Mouse (Mus musculus) liver, embryonic 12.5 days (tissue): ENCODE data around the gene Tbc1d2b. TPM values are rescaled to one million over a fixed set of nuclear protein-coding genes. Genes with fewer than 3 reads are reported as not detected.

Experiments used
- ATAC-seq: fragments of 200-750 bp; cut with Nextera tagmentation; 2 replicates; pipeline ENCODE4 v1.8.0; 2017; ENCODE audit warnings: moderate number of reproducible peaks, mild to moderate bottlenecking, moderate library complexity
- H3K27ac ChIP-seq: fragments of 300-500 bp; sonication (generic); 2 replicates; pipeline ENCODE4 v1.5.1; 2016; ENCODE audit warnings: mild to moderate bottlenecking
- H3K27me3 ChIP-seq: fragments of 300-500 bp; sonication (generic); replicated peaks from 2 replicates; pipeline ENCODE4 v1.6.1; 2016; ENCODE audit warnings: mild to moderate bottlenecking, moderate library complexity
- H3K36me3 ChIP-seq: fragments of 300-500 bp; sonication (generic); 2 replicates; pipeline ENCODE4 v1.6.1; 2016; ENCODE audit warnings: mild to moderate bottlenecking, moderate library complexity
- H3K4me1 ChIP-seq: fragments of 300-500 bp; sonication (generic); 2 replicates; pipeline ENCODE4 v1.6.1; 2016
- H3K4me2 ChIP-seq: fragments of 300-500 bp; sonication (generic); 2 replicates; pipeline ENCODE4 v1.6.1; 2016; ENCODE audit warnings: mild to moderate bottlenecking, moderate library complexity
- H3K4me3 ChIP-seq: fragments of 300-500 bp; sonication (generic); 2 replicates; pipeline ENCODE4 v1.5.1; 2016; ENCODE audit warnings: mild to moderate bottlenecking, moderate library complexity
- H3K9ac ChIP-seq: fragments of 300-500 bp; sonication (generic); 2 replicates; pipeline ENCODE4 v1.6.1; 2016; ENCODE audit warnings: mild to moderate bottlenecking, moderate library complexity
- H3K9me3 ChIP-seq: fragments of 300-500 bp; sonication (generic); replicated peaks from 2 replicates; pipeline ENCODE4 v1.6.1; 2016; ENCODE audit warnings: mild to moderate bottlenecking, moderate library complexity
- WGBS: fragments of 180-500 bp; shearing (Covaris S2); methylation state at CpG from one replicate; pipeline ENCODE4 v1.1.7; 2016; ENCODE audit not compliant: insufficient replicate concordance; 5-methylcytosine and 5-hydroxymethylcytosine counted together
- polyA plus RNA-seq: library from polyadenylated mRNA; unstranded; fragments of >200 nt; fragmentation: Nextera tagmentation; extraction: Ambion mirVana; gene quantifications from 2 replicates; pipeline ENCODE4 v1.2.1, GENCODE M21; 2016

The Tbc1d2b gene
- 11.0 and 12.2 TPM in 2 replicates for polyA plus RNA-seq

- ATAC-seq, result peak; percentile 88
- Histone ChIP-seq H3K27me3 (no peaks in the 10 kb centered on the region), H3K9me3 (no peaks in the 10 kb centered on the region), H3K36me3 (peaks cover 22% of the 10 kb centered on the region), H3K4me3 (peak within 1 kb of the TSS; percentile 92), H3K27ac (peak within 1 kb of the TSS; percentile 88), H3K4me1 (peaks cover 62% of the 10 kb centered on the region), H3K4me2 (peak within 1 kb of the TSS; percentile 89), H3K9ac (peak within 1 kb of the TSS; percentile 92)
- WGBS, result under 1% methylated on average over 73 of the region's 74 CpGs
These were observed at the start of gene Tbc1d2b for GRCm38 (mm10) chr9:90270193-90270943. TSS of gene Tbc1d2b (minus strand) at chr9:90270804.

GRCm38 (mm10) chr9:90316300-90316699, 45.7 kb upstream of the Tbc1d2b start:
- Histone ChIP-seq H3K4me1 (no peaks in the 10 kb centered on the region), H3K27me3 (no peaks in the 10 kb centered on the region), H3K9me3 (no peaks in the 10 kb centered on the region), H3K27ac (no peak overlapping the region), H3K4me3 (no peak overlapping the region), H3K36me3 (no peaks in the 10 kb centered on the region), H3K4me2 (no peak overlapping the region), H3K9ac (no peak overlapping the region)
- no peak; the same call in 1 of the 2 replicates for ATAC-seq
- 70% methylated on average over 5 of the region's 5 CpGs for WGBS

GRCm38 (mm10) chr9:90315662-90316061, 45.1 kb upstream of the Tbc1d2b start:
- Histone ChIP-seq H3K27ac (no peak overlapping the region), H3K9me3 (no peaks in the 10 kb centered on the region), H3K9ac (no peak overlapping the region), H3K4me3 (no peak overlapping the region), H3K36me3 (no peaks in the 10 kb centered on the region), H3K4me1 (no peaks in the 10 kb centered on the region), H3K27me3 (no peaks in the 10 kb centered on the region), H3K4me2 (no peak overlapping the region)
- no peak for ATAC-seq
- WGBS, result 77% methylated on average over 11 of the region's 11 CpGs

DNA sequence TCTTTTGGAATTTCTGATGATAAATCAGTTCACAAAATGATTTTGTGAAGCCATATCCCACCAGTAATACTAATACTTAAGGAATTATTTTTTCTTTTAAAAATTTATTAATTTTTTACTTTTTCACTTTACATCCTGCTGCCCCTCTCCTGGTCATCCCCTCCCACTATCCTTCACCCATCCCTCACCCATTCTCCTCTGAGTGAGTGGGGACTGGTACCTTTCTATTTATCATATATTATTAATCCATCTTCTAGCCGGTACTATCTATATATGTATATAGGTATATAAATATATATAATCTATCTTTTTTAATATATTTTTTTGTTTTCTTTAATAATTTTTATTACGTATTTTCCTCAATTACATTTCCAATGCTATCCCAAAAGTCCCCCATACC, 33.6 kb upstream of the Tbc1d2b start:
- no peak overlapping the region for H3K27ac ChIP-seq
- no peak overlapping the region for H3K4me2 ChIP-seq
- H3K4me3 ChIP-seq, result no peak overlapping the region
- H3K9me3 ChIP-seq, result no peaks in the 10 kb centered on the region
- WGBS, result 81% methylated on average over 2 of the region's 2 CpGs
- no peak for ATAC-seq
- H3K9ac ChIP-seq, result no peak overlapping the region
- no peaks in the 10 kb centered on the region for H3K4me1 ChIP-seq
- H3K36me3 ChIP-seq, result no peaks in the 10 kb centered on the region
- no peaks in the 10 kb centered on the region for H3K27me3 ChIP-seq

GRCm38 (mm10) chr9:90303101-90303835, 32.7 kb upstream of the Tbc1d2b start:
- Histone ChIP-seq H3K27ac (no peak overlapping the region), H3K4me2 (no peak overlapping the region), H3K36me3 (no peaks in the 10 kb centered on the region), H3K9me3 (no peaks in the 10 kb centered on the region), H3K4me1 (no peaks in the 10 kb centered on the region), H3K27me3 (no peaks in the 10 kb centered on the region), H3K4me3 (no peak overlapping the region), H3K9ac (no peak overlapping the region)
- WGBS, result 41% methylated on average over 2 of the region's 2 CpGs
- ATAC-seq, result peak; percentile 55

GRCm38 (mm10) chr9:90302670-90303069, 32.1 kb upstream of the Tbc1d2b start:
- no peaks in the 10 kb centered on the region for H3K36me3 ChIP-seq
- ATAC-seq, result no peak
- H3K4me3 ChIP-seq, result no peak overlapping the region
- no peak overlapping the region for H3K4me2 ChIP-seq
- H3K27me3 ChIP-seq, result no peaks in the 10 kb centered on the region
- H3K9ac ChIP-seq, result no peak overlapping the region
- 64% methylated on average over 4 of the region's 4 CpGs for WGBS
- H3K4me1 ChIP-seq, result no peaks in the 10 kb centered on the region
- no peaks in the 10 kb centered on the region for H3K9me3 ChIP-seq
- H3K27ac ChIP-seq, result no peak overlapping the region

- Histone ChIP-seq H3K4me1 (no peaks in the 10 kb centered on the region), H3K27me3 (no peaks in the 10 kb centered on the region), H3K27ac (no peak overlapping the region), H3K4me3 (no peak overlapping the region), H3K9ac (no peak overlapping the region), H3K36me3 (no peaks in the 10 kb centered on the region), H3K4me2 (no peak overlapping the region), H3K9me3 (no peaks in the 10 kb centered on the region)
- WGBS, result 57% methylated on average over 4 of the region's 4 CpGs
- ATAC-seq, result no peak
These were observed 30.6 kb upstream of the Tbc1d2b start for GRCm38 (mm10) chr9:90301081-90301688.

DNA sequence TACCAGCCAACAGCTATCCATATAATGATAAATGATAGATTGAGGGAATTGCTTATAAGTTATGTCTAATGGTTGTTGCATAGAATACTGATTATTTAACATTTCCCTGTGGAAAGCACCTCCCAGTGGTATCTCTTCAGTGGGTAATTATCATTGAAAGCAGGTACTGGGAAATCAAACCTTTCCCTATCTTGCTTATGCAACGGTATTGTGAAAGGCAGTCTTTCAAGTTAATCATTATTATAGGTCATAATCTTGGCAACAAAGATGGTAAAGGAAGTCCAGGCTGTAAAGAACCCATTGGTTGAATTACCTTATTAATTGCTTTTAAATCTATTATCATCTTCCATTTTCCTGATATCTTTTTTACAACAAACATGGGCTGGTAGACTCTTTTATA, 27.0 kb upstream of the Tbc1d2b start:
- WGBS, result 59% methylated on average over 1 of the region's 1 CpGs
- Histone ChIP-seq H3K27ac (no peak overlapping the region), H3K36me3 (no peaks in the 10 kb centered on the region), H3K4me1 (no peaks in the 10 kb centered on the region), H3K9ac (no peak overlapping the region), H3K9me3 (no peaks in the 10 kb centered on the region), H3K4me3 (no peak overlapping the region), H3K27me3 (no peaks in the 10 kb centered on the region), H3K4me2 (no peak overlapping the region)
- ATAC-seq, result no peak

- Histone ChIP-seq H3K4me1 (no peaks in the 10 kb centered on the region), H3K4me2 (no peak overlapping the region), H3K4me3 (no peak overlapping the region), H3K9ac (no peak overlapping the region), H3K27me3 (no peaks in the 10 kb centered on the region), H3K27ac (no peak overlapping the region), H3K36me3 (no peaks in the 10 kb centered on the region), H3K9me3 (no peaks in the 10 kb centered on the region)
- 42% methylated on average over 3 of the region's 3 CpGs for WGBS
- ATAC-seq, result no peak
These were observed 23.2 kb upstream of the Tbc1d2b start for GRCm38 (mm10) chr9:90293641-90294398.

- WGBS, result 62% methylated on average over 3 of the region's 3 CpGs
- no peak overlapping the region for H3K4me3 ChIP-seq
- no peak overlapping the region for H3K4me2 ChIP-seq
- no peak overlapping the region for H3K9ac ChIP-seq
- H3K27me3 ChIP-seq, result no peaks in the 10 kb centered on the region
- no peak; the same call in 1 of the 2 replicates for ATAC-seq
- peaks cover 29% of the 10 kb centered on the region for H3K4me1 ChIP-seq
- H3K36me3 ChIP-seq, result no peaks in the 10 kb centered on the region
- no peaks in the 10 kb centered on the region for H3K9me3 ChIP-seq
- no peak overlapping the region for H3K27ac ChIP-seq
These were observed 7.8 kb upstream of the Tbc1d2b start for GRCm38 (mm10) chr9:90278397-90278796.

DNA sequence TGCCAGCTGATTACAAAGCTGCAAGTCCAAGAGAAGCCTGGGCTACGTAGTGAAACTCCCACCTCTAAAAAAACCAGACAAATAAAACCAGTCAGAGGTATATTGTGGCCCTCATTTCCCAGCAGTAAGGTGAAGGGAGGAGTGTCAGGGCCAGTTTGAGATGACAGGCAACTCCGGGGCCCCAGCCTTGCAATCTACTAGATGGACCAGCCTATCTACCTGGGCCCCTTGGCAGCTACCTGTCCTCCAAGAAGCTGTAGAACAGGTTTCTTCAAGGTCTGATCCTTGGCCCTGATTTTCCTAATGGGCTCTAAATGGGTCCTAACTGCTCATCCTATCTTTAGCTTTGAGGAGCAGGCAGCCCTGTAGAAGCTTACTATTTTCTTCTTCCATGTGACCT, 7.3 kb upstream of the Tbc1d2b start:
- no peak for ATAC-seq
- Histone ChIP-seq H3K9me3 (no peaks in the 10 kb centered on the region), H3K27ac (no peak overlapping the region), H3K4me2 (no peak overlapping the region), H3K4me1 (peaks cover 29% of the 10 kb centered on the region), H3K4me3 (no peak overlapping the region), H3K9ac (no peak overlapping the region), H3K27me3 (no peaks in the 10 kb centered on the region), H3K36me3 (no peaks in the 10 kb centered on the region)
- WGBS, result 64% methylated on average over 2 of the region's 2 CpGs
